ENCODE assay signal across 15 mouse cellular contexts in the genomic region with DNA sequence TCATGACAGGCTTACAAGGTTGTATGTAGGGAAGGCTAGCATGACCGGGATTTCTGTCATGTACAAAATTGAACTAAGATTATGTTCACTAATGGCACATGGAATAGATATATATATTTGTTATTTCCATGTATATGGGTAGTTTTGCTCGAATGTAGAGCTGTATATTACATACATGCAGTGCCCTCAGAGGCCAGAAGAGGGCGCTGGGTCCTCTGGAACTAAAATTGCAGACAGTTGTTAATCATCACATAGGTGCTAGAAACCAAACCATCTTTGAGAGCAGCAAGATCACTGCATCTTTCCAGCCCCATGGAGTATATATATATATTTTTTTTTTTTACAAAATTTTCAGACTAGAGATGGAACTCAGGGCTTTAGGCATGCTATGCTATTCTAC. TPM values are rescaled to one million over a fixed set of nuclear protein-coding genes. Genes with fewer than 3 reads are reported as not detected.
A peak's percentile ranks its signal among the peaks of the same experiment; 100 is the strongest.
DNase-seq lines count a peak whose midpoint lies in the region; ATAC-seq and TF ChIP-seq lines count a peak whose summit lies in the region.
"Had no signal": no experiment of that assay in that cellular context is flagged by ENCODE, and none has a peak within 500 bp of the region (broad histone marks: within the 10 kb centered on the region; RNA-seq: fewer than 3 reads in every experiment).

No protein-coding gene starts in this region.

- peak; percentile 63 for TF ChIP-seq CTCF in liver, embryonic 14.5 days (IDR thresholded peaks at IDR 0.05; ENCODE audit: low read depth)

- TF ChIP-seq EP300 in liver, embryonic 14.5 days (IDR thresholded peaks at IDR 0.05; ENCODE audit: low read depth) = no peak

- H3K4me3 ChIP-seq in liver, embryonic 12.5 days = no peak overlapping the region
- H3K4me3 ChIP-seq in liver, embryonic 14.5 days (ENCODE audit: insufficient read depth in 1 of 2, low read depth in 2 of 2, low read length in 2 of 2) = no peak overlapping the region
- H3K4me3 ChIP-seq: erythroblast, embryonic 14.5 days; heart, embryonic 12.5 days; hindbrain, embryonic 13.5 days had no signal

- H3K9me3 ChIP-seq in liver, embryonic 12.5 days (replicated peaks) = no peaks in the 10 kb centered on the region
- no peaks in the 10 kb centered on the region for H3K9me3 ChIP-seq in liver, embryonic 14.5 days (ENCODE audit: control insufficient read depth, low read length)
- H3K9me3 ChIP-seq: heart, embryonic 12.5 days; hindbrain, embryonic 13.5 days had no signal

- DNase-seq in CD4-positive, CD25-positive, alpha-beta regulatory T cell, adult 2 months (ENCODE audit: low read depth, low spot score) = peak; percentile 52
- DNase-seq in liver = peak; percentile 41
- DNase-seq in CD4-positive helper T cell, adult 2 months (ENCODE audit: low read depth, low spot score) = peak; percentile 43
- no peak for DNase-seq in liver, embryonic 14.5 days (ENCODE audit: low read depth in 3 of 3, low spot score in 3 of 3)
- no peak for DNase-seq in cerebellum, adult 11 months
- DNase-seq: kidney, postnatal 14 days had no signal

- no peak overlapping the region for H3K27ac ChIP-seq in liver, embryonic 12.5 days
- no peak overlapping the region for H3K27ac ChIP-seq in liver, embryonic 14.5 days
- H3K27ac ChIP-seq: hindbrain, embryonic 13.5 days had no signal

- H3K4me1 ChIP-seq in liver, embryonic 12.5 days = no peaks in the 10 kb centered on the region
- H3K4me1 ChIP-seq in liver, embryonic 14.5 days (replicated peaks; ENCODE audit: control insufficient read depth in 2 of 2, insufficient read depth in 2 of 2, low read length in 1 of 2) = no peaks in the 10 kb centered on the region
- H3K4me1 ChIP-seq: heart, embryonic 12.5 days; hindbrain, embryonic 13.5 days had no signal

- no peaks in the 10 kb centered on the region for H3K36me3 ChIP-seq in liver, embryonic 12.5 days
- no peaks in the 10 kb centered on the region for H3K36me3 ChIP-seq in liver, embryonic 14.5 days (replicated peaks; ENCODE audit: control insufficient read depth, insufficient read depth, low read depth)

- no peak overlapping the region for H3K4me2 ChIP-seq in liver, embryonic 12.5 days
- no peak overlapping the region for H3K4me2 ChIP-seq in liver, embryonic 14.5 days (ENCODE audit: low read depth)
- H3K4me2 ChIP-seq: heart, embryonic 12.5 days; hindbrain, embryonic 13.5 days had no signal

- peaks cover 6% of the 10 kb centered on the region for H3K27me3 ChIP-seq in liver, embryonic 12.5 days (replicated peaks)
- H3K27me3 ChIP-seq in liver, embryonic 14.5 days (ENCODE audit: control insufficient read depth, insufficient read depth, low read length) = no peaks in the 10 kb centered on the region
- H3K27me3 ChIP-seq: hindbrain, embryonic 13.5 days had no signal

- H3K9ac ChIP-seq in liver, embryonic 12.5 days = no peak overlapping the region
- no peak overlapping the region for H3K9ac ChIP-seq in liver, embryonic 14.5 days (replicated peaks)
- H3K9ac ChIP-seq: heart, embryonic 12.5 days; hindbrain, embryonic 13.5 days had no signal

- ATAC-seq in CD4-positive, CD25-positive, alpha-beta regulatory T cell, adult 4 months = no peak
- no peak for ATAC-seq in liver, embryonic 12.5 days
- no peak for ATAC-seq in liver, embryonic 14.5 days (ENCODE audit: insufficient read depth)
- ATAC-seq in monocyte, adult 5-6 weeks (replicated peaks; ENCODE audit: insufficient number of reproducible peaks, low FRiP score, low TSS enrichment, poor library complexity, severe bottlenecking) = no peak

- WGBS in liver, embryonic 12.5 days (ENCODE audit: insufficient replicate concordance) = 33% methylated on average over 3 of the region's 3 CpGs
- 37% methylated on average over 3 of the region's 3 CpGs for WGBS in liver, embryonic 14.5 days (ENCODE audit: insufficient replicate concordance)

RNA-seq across cellular contexts. Expression of gene Pltp, which starts 11.7 kb away (rescaled TPM):
- polyA plus RNA-seq in CD4-positive, CD25-positive, alpha-beta regulatory T cell, adult 4 months (2017; shearing (Covaris generic)) = under 1 TPM; 0.34 to 0.98 TPM
- 8.4 and 8.7 TPM in 2 replicates for polyA plus RNA-seq in liver, embryonic 12.5 days (2016; fragmentation: Nextera tagmentation; extraction: Ambion mirVana)
- 8.4 and 9.6 TPM in 2 replicates for polyA plus RNA-seq in liver, embryonic 14.5 days (2012; rRNA removed)
- 7.6 and 10.0 TPM in 2 replicates for polyA plus RNA-seq in liver, embryonic 14.5 days (2014; fragmentation: Nextera tagmentation; extraction: Ambion mirVana)
- 37.3 to 58.3 TPM (median 46.8 TPM) in 3 replicates for total RNA-seq in monocyte, adult 5-6 weeks (2017)

RNA-seq across cellular contexts. Expression of gene Neurl2, which starts 12.5 kb away (rescaled TPM):
- 1 to 10 TPM in 1 of 2 experiments, under 1 TPM in 1; 0.65 to 1.6 TPM for polyA plus RNA-seq in CD4-positive, CD25-positive, alpha-beta regulatory T cell, adult 4 months (2017; shearing (Covaris generic))
- 2.1 and 2.2 TPM in 2 replicates for polyA plus RNA-seq in liver, embryonic 12.5 days (2016; fragmentation: Nextera tagmentation; extraction: Ambion mirVana)
- polyA plus RNA-seq in liver, embryonic 14.5 days (2012; rRNA removed) = 0.70 and 1.2 TPM in 2 replicates
- 1.0 and 1.5 TPM in 2 replicates for polyA plus RNA-seq in liver, embryonic 14.5 days (2014; fragmentation: Nextera tagmentation; extraction: Ambion mirVana)
- total RNA-seq in monocyte, adult 5-6 weeks (2017) = 0.97 to 3.0 TPM (median 2.3 TPM) in 3 replicates

RNA-seq across cellular contexts. Expression of gene Ctsa, which starts 13.1 kb away (rescaled TPM):
- 100 to 1,000 TPM; 211 to 247 TPM for polyA plus RNA-seq in CD4-positive, CD25-positive, alpha-beta regulatory T cell, adult 4 months (2017; shearing (Covaris generic))
- 66.7 and 69.3 TPM in 2 replicates for polyA plus RNA-seq in liver, embryonic 12.5 days (2016; fragmentation: Nextera tagmentation; extraction: Ambion mirVana)
- polyA plus RNA-seq in liver, embryonic 14.5 days (2012; rRNA removed) = 69.5 and 82.7 TPM in 2 replicates
- 59.4 and 60.8 TPM in 2 replicates for polyA plus RNA-seq in liver, embryonic 14.5 days (2014; fragmentation: Nextera tagmentation; extraction: Ambion mirVana)
- total RNA-seq in monocyte, adult 5-6 weeks (2017) = 283 to 459 TPM (median 330 TPM) in 3 replicates

RNA-seq across cellular contexts. Expression of gene Spata25, which starts 17.4 kb away (rescaled TPM):
- not detected for polyA plus RNA-seq in CD4-positive, CD25-positive, alpha-beta regulatory T cell, adult 4 months (2017; shearing (Covaris generic))
- polyA plus RNA-seq in liver, embryonic 12.5 days (2016; fragmentation: Nextera tagmentation; extraction: Ambion mirVana) = not detected in 2 replicates
- polyA plus RNA-seq in liver, embryonic 14.5 days (2012; rRNA removed) = not detected in 2 replicates
- polyA plus RNA-seq in liver, embryonic 14.5 days (2014; fragmentation: Nextera tagmentation; extraction: Ambion mirVana) = not detected in 2 replicates
- total RNA-seq in monocyte, adult 5-6 weeks (2017) = not detected in 3 replicates
- total RNA-seq: left cerebral cortex, postnatal 25 days had no signal
- polyA plus RNA-seq: erythroblast, embryonic 14.5 days; heart, embryonic 12.5 days; hindbrain, embryonic 13.5 days; lung, embryonic 16.5 days; urinary bladder, adult 2 months had no signal

RNA-seq across cellular contexts. Expression of gene Zswim1, which starts 23.3 kb away (rescaled TPM):
- 10 to 100 TPM; 20.9 to 30.5 TPM for polyA plus RNA-seq in CD4-positive, CD25-positive, alpha-beta regulatory T cell, adult 4 months (2017; shearing (Covaris generic))
- 8.9 and 9.1 TPM in 2 replicates for polyA plus RNA-seq in liver, embryonic 12.5 days (2016; fragmentation: Nextera tagmentation; extraction: Ambion mirVana)
- polyA plus RNA-seq in liver, embryonic 14.5 days (2012; rRNA removed) = 2.0 and 2.6 TPM in 2 replicates
- 3.6 and 4.6 TPM in 2 replicates for polyA plus RNA-seq in liver, embryonic 14.5 days (2014; fragmentation: Nextera tagmentation; extraction: Ambion mirVana)
- total RNA-seq in monocyte, adult 5-6 weeks (2017) = 0.67 to 1.8 TPM (median 1.7 TPM) in 3 replicates

Comparison
In these comparisons a context has a peak if more than half of its experiments do, and no peak if none do; other contexts are left out.
1. DNase-seq: peak in CD4-positive, CD25-positive, alpha-beta regulatory T cell, adult 2 months (single experiment), liver (single experiment) and CD4-positive helper T cell, adult 2 months (single experiment); none in liver, embryonic 14.5 days (0 of 3) and cerebellum, adult 11 months (single experiment).